Mouse (Mus musculus) adrenal gland, adult 8-10 months (tissue): ENCODE data around the gene Fut2. TPM values are rescaled to one million over a fixed set of nuclear protein-coding genes. Genes with fewer than 3 reads are reported as not detected.

ENCODE experiments used
- DNase-seq: peaks from one replicate; pipeline ENCODE4 v3.0.0; 2022
- total RNA-seq, 4 experiments: library from RNA; stranded (reverse); gene quantifications; 2 replicates each; pipeline ENCODE4 v1.2.4; 2022

Fut2 gene
- total RNA-seq, 4 experiments from 2014 or later: 0.11 to 0.18 TPM; not detected in 2

DNA sequence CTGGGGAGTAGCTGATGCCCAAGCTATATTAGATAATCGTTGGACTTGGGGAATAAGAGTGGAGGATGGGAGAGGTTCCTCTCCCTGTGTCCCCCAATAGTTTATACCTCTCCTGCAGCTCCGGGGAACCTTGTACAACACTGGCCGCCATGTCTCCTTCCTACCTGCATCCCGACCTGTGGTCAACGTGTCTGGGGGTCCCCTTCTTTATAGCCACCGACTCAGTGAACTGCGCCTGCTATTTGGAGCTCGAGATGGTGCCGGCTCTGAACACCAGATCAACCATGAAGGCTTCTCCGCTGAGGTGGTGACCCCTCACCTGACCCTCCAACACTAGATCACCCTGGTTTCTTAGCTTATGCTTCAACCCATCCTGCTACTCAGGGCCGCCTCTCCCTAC, 36.1 kb upstream of the Fut2 start:
- DNase-seq: no peak

DNA sequence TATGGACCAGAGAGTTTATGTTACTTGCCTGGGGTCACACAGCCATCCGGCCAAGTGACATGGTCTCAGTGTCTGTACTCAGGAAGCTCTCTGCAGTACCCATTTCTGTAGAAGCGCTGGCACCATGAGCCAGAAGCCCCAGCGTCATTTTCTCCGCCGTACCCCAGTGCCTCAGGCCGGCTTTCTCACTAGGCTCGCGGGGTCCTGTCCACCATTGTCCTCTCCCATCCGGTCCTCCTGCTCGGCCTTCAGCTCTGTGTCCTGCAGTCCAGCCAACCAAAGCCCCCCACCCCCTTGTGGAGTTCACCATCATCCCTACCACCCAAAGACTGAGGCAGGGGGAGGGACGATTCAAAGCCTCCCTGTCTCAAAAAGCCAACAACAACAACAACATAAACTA, 35.4 kb upstream of the Fut2 start:
- DNase-seq: no peak

DNA sequence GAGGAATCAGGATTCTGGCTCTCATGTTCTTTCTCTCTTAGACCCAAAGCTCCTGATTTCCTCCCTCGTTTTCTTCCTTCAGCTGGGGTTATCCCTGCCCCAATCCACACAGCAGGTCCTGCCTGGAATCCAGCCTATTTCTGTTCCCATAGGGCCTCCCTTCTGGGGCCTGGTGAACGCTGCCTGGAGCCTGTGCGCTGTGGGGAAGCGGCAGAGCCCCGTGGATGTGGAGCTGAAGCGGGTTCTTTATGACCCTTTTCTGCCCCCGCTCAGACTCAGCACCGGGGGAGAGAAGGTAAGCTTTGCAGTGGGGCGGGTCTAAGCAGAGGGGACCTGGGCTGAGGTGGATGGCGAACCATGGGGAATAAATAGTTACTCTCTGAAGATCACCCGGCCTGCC, 34.9 kb upstream of the Fut2 start:
- DNase-seq: no peak

DNA sequence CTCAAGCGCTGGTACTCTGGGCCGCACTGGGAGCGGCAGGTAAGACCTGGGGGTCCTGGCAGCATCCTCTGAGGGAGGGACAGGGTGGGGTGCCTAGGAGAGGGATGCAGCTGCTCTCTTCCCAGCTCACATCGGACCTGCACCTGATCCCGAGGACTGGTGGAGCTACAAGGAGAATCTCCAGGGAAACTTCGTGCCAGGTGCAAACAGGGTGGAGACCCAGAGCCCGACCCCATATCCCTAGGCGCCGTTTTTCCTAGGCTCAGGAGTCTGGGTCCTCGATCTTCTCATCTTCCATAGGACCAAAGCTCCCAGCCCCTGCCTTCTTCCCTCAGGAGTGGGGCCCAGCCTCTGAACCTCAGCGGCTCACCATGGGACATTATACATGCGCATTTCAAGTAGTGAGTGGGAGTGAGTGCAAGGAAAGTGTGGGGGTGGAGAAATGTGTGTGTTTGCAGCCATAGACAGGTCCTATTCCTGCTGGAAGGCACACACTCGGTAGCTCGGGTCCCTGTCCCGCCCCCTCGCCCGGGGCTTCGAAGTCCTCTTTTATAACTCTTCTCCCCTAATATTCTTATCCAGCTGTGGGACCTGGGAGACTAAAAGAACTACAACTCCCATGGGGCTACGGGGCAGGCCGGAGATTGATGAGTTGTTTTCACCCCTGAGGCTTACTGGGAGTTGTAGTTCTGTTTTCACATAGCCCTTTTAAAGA, 34.3 kb upstream of the Fut2 start:
- no peak for DNase-seq

DNA sequence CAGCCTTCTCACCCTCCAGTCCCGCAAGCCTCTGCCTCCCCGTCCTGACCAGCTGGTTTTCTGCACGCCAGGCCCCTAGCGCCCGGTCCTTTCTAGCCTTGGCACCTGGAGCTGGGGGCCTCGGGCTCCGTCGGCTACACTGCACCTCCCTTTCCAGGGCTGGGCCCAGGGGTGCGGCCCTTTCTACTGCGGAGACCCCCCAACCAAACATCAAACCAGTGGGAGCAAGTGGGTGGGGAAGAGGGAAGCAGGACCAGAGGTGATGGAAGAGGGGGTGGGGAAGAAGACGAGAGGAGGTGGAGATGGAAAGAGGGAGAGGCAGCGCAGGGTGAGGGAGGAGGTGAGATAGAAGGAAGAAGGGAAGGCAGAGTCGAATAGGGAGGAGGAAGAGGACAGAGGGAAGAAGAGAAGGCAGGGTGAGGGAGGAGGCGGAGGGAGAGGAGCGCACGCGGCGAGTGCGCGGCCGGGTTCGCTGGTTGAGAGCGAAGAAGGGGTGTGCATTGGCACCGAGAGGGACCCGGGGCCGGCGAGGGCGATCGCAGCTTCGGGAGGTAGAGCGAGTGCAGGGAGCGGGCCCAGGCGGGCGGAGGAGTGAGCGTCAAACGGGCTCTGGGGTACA, 33.4 kb upstream of the Fut2 start, which contains the start of gene Car11:
TSS of gene Car11 (plus strand) at position 321 of the 619 bp plus-strand sequence.
- DNase-seq: no peak

DNA sequence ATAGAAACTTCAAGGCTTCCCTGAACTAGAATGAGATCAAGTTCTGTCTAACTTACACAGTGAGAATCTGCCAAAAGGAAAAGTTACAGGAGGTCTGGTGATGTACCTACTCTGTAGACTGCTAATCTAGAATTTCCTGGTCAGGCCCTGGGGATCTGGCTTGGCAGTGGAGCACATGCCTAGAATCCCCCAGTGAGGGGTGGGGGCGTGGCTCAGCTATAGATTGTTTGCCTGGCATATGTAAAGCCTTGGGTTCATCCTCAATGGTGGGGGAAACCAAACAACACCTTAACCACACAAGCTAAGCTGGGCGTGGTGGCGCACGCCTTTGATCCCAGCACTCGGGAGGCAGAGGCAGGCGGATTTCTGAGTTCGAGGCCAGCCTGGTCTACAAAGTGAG, 31.7 kb upstream of the Fut2 start:
- no peak for DNase-seq

DNA sequence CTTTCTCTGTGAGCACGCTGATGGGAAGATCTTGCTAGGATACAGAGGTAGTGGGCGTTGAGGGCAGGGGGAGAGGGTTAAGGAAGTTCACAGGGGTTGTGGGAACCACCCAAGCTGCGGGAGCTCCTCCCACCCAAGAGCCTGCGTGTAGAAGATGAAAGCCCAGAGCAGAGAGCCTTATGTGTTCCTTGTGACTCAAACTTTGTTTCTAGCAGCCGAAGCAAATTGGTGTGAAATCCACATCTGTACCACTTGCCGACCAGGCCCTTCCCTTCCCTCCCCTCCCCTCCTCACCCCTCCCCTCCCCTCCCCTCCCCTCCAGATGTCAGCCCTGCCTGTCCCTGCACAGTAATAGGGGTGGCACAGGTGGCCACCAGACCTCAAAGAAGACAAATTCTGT, 28.9 kb upstream of the Fut2 start:
- no peak for DNase-seq

DNA sequence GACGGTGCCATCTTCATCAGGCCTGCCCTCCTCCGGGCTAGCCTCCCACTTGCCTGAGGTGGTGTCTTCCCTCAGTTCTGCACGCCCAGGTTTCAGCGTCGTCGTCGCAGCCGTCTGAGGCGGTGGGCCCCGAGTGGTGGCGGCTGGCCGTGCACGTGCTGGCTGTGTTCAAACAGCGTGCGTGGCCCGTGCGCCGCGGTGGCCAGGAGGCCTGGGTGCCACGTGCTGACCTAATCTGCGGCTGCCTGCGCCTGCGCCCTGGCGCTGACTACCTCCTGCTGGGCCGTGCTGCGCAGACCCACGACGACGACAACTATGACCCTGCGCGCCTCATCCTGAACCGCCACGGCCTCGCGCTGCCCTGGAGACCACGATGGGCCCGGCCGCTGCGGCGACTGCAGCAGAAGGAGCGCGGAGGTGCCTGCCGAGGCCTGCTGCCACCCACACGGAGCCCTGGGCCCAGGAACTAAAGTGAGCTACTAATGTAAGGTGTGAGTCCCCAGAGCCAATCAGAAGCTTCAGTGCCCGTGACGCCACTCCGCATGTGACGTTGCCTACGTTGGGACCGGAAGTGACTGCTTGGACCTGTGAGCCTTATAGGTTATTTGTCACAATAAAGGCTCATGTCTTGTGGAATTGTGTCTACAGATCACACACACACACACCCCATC, 27.9 kb upstream of the Fut2 start, which contains the start of gene Sec1:
TSS of gene Sec1 (minus strand) at position 482 of the 671 bp plus-strand sequence.
- DNase-seq: no peak

DNA sequence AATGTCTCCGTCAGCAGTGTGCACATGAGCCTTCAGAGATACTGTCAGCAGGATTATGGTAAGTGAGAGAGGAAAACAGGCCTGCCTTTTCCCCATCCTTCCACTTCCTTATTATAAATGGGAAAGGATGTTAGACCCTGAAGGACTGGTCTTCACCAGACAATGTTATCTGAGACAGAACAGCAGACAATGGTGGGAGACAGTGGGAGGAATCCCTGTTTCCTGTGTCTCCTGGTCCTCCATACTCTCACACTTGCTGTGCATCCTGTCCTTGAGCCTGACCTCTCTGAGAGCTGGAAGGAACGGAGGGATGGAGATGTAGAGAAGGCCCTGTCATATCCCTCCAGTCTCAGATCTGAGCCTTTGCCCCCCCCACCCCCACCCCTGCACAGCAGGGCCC, 26.2 kb upstream of the Fut2 start:
- no peak for DNase-seq

DNA sequence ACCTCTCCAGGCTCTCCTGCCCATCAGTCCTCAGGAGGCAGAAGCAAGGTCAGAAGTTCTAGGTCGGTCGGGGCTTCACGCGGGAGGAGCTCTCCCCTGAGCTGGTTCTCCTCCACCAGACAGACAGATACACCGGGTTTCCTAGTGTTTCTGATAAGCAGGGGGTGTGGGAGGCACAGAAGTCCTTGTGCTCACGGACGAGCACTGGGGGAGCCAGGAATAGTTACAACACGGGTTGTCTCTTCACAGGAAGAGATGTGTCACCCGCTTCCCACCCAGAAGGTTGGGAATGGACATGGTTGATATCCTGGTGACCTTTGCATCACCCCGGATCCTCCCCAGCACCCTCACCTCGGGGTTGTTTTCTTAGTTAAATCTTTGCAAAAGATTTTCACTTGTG, 23.6 kb upstream of the Fut2 start:
- no peak for DNase-seq

DNA sequence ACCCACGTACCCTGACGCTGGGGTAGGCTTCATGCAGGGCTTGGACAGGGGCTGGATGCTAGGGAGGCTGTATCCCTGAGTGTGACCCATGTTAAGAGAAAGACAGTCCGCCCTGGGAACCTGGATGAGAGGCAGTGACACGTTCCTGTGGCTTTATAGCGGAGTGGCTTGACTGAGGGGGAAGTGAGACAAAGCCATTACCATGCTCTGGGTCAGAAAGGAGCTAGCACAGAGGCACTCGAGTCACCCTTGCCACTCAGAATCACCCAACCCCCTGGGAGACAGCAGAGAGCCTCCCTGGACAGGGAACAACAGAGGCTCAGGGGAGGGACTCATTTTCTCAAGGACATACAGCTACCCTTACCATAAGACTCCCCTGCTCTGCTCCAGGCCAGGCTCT, 22.9 kb upstream of the Fut2 start:
- no peak for DNase-seq

DNA sequence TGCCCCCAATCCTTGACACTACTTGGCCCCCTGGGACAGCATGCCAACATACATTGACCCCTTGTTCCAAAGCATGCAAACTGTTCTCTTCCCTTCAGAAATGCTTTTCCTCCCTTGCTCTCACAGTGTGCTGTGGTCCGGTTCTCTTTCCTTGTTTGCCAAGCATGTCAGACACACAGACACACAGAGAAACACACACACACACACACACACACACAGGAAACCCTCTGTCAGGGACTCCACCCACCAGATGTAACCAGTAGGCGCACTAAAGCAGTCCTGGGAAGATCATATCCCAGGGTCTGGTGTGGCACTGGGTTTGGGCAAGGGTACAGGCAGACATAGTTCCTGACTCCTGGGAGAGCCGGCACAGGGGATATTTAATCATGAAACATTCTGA, 20.6 kb upstream of the Fut2 start:
- DNase-seq: no peak

DNA sequence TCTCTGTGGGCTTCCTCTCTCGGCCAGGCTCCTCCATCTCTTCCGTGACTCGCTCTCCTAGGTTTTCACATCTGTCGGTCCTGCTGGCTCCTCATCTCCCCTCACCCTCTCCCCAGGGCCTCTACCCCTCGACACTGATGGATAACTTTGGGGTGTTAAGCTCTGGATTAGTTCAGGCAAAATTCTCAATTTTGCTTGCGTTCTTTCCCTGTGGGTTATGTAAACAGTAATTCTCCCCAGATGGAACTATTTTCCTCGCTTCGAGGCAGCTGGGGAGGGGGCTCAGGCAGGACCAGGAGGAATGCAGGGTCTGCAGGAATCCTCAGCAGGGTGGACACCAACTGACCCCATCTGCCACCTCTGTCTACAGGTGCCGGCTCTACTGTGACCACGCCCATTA, 19.6 kb upstream of the Fut2 start:
- DNase-seq: no peak

DNA sequence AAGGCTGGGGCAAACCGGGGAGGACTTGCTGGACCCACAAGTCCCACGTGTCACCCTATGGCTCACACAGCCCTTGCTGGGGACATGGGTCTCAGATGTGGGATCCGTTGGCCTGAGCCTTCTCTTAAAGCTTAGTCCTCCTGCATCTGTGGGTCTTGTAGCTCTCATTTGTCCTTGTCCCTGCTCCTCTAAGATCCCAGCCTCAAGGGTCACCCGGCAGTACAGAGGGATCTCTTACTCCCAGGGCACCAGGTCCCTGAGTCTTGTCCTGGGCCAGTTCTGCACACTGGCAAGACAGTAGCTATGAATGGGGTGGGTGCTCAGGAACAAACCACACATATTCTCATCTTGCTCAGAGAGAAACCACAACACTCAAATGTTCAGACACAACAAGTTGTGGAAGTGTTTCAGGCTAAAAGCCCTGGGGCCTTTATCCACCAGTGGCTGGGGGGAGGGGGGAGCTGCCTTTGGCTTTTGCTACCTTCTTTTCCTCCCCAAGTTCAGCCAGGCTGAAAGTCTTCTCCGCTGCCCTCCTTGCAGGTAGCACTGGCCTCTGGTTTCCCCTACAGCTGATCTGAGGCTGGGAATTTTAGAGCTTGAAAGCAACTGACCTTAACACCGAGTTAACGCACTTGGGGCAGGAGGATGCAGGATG, 17.3 kb upstream of the Fut2 start, which contains the start of gene Ntn5:
TSS of gene Ntn5 (plus strand) at position 627 of the 655 bp plus-strand sequence.
- no peak for DNase-seq

DNA sequence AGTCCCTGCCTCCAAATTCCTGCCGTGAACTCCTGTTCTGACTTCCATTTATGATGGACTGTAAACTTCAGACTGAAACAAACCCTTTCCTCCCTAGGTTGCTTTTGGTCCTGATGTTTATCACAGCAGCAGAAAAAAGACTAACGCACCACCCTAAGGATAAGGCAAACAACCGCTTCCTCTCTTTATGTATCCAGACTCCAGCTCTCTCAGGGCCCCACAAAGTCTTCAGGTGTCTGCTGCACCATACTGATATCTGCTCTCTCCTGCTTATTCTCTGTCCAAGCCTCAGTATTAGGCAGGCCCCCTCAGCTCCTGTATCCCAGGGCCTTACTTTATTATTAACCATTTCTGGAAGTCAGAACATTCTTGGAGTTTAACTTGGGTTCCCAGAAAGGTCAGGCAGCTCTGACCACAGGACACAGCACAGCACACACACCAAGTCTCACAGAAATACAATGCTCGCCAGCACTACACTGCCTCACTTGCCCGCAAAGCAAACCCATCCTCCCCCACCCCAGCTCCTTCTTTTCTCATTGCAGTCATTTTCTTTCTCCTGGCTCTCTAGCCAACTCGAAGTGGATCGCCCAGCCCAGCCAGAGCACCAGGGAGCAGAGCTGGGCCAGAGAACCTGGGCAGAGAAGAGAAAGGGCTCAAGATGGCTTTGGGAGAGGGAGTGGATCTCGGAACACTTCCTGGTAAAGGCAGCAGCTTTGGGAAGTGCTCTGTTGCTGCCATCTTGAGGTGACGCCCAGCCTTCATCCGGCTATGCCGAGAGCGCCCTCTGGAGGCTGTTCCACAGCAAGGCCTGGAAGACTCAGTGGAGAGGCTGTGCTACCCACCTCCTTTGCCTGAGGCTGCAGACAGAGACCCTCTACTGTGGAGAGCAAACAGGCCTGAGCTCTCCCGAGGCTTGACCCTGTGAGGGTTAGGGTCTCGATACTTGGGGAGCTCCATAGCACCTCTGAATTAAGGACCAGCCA, 16.2 kb upstream of the Fut2 start:
- peak; percentile 75 for DNase-seq

DNA sequence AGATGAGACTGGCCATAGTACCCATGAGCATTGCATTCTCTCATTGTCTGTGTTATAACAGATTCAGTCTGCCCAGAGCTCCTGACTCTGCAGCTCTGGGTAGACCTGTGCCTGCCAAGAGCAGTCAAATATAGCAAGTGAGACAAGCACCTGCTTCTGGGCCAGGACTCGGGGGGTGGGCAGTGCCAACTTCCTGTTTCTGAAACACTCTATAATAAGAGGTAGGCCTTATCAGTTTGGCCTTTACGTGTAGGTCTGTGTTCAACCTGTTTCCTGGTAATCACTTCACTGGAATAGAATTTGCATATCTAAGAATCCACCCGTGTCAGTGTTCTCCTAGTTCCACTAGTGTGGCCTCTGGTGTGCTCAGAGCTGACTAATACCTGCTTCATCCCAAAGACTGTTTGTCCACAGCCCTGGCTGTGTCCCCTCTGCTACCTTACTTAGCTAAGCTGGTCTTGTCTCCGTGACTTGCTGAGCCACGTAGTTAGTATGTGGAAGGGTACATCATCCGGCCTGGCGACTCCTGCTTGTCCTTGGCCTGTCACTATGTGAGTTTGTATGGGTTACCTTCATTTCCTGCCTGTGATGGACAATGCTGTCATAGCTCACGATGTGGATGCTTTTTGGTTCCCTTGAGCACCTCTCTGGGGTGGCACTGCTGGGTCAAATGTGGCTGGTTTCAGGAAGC, 15.0 kb upstream of the Fut2 start:
- no peak for DNase-seq

DNA sequence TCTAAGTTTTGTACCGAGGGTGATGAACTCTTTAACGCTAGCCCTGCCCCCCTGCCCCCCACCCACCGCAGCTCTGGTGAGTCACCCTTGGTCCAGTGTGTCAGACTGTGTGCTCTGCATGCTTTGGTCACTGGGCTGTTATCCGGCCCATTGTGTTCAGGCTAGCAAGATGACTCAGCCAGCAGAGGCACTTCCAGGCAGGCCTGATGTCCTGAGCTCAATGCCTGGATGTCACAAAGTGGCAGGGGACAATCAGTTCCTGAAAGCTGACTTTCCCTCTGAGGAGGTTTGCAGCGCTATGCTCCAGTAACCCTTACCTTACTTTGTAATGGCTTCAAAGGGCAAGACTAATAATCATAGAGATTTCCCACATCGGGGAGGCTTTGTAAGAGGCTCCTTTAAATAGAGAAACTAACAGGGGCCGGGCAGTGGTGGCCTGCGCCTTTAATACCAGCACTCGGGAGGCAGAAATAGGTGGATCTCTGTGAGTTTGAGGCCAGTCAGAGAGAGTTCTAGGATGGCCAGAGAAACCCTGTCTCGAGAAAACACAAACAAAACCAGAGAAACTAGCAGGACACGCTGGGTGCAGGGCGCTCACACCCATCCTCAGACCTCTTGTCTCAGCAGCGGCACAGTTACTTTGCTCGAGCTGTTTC, 13.9 kb upstream of the Fut2 start:
- peak; percentile 71 for DNase-seq

DNA sequence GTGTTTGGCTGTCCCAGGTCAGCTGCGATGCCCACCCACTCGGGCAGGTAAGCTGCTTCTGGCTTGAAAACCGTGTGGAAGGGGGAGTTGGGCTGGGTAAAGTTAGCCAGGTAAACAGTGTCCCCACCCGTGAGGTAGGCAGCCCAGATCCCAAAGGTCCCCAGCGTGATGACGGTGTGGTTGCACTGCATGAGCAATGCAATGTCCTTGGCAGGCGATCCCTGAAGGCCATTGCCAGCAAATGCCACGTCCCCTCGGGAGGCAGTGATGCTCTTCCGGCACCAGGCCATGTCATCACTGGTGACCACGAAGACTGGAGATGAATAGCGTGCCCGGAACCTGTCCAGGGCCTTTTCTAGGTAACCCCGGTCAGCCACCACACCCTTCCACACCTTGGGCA, 12.3 kb upstream of the Fut2 start:
- no peak for DNase-seq

DNA sequence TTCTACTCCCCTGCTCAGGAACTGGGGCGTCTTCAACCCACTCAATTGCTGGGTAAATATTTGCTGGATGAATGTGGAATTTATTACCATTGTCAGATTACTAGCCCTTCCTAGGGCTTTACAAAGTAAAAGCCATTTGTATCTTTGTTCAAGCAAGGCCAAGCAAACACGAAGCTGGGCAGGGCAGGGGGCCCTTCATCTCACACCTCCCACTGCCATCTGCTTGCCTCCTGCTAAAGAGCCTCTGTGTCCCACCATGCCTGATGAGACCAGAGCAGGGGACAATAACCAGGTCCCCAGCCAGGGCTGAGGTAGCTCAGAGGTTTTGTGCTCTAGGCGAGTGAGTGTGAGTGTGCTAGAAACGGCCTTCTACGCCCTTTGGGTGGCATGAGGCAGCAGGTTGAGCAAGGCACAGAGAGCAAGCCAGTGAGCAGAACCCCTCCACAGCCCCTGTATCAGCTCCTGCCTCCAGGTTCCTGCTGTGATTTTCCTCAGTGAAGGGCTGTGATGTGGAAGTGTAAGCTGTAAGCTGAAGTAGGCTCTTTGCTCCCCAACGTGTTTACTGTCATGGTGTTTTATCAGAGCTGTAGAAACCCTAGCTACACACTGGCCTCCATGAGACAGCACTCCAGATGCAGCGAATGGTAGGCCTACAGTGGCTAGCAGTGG, 11.6 kb upstream of the Fut2 start:
- no peak for DNase-seq

DNA sequence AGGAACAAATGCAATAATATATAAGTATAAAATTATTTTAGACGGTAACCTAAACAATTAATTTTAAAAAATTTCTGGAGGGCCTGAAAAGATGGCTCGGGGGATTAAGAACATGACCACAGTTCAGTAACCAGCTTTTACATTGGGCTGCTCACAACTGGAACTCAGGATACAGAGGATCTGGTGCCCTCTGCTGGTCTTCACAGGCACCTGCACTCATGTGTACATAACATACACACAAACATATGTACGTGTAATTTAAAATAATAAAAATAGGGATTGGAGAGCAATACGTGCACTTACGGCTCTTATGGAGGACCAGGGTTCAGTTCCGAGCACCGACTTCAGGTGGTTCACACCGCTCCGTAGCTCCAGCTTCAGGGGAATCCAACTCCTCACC, 2.7 kb upstream of the Fut2 start:
- no peak for DNase-seq
